Mouse (Mus musculus): ENCODE data around the gene Gdf7. TPM values are rescaled to one million over a fixed set of nuclear protein-coding genes. Genes with fewer than 3 reads are reported as not detected.

The Gdf7 gene
- total RNA-seq, 2 experiments from 2014 or later: not detected

DNA sequence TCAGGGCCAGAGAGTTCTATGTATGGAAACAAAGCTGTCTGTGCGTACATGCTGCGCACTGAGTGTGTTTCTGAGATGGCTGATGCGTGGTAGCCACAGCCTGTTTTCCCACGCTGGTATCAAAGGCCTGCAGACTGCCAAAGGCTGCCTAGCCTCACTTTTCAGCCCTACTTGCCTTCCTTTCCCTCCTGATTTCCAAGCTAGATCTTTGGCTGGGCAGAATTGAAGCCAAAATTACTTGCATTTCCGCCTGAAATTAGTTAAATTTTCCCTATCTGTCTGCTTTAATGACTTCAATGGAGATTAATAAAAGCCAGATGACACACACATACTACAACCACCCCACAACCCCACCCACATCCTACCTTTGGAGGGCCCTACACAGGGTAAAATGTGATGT is 1.2 kb downstream of the Gdf7 start:
- intact Hi-C loops (cut with DNase I): no loop called here
- no peak for DNase-seq

- intact Hi-C loops (cut with DNase I): no loop called here
- no peak for DNase-seq
These were observed 1.7 kb downstream of the Gdf7 start for GRCm38 (mm10) chr12:8300111-8300480.

- no peak for DNase-seq
- intact Hi-C loops (cut with DNase I): no loop called here
These were observed 2.3 kb downstream of the Gdf7 start for GRCm38 (mm10) chr12:8299143-8300110.

- intact Hi-C loops (cut with DNase I): no loop called here
- no peak for DNase-seq
These were observed 3.2 kb downstream of the Gdf7 start for GRCm38 (mm10) chr12:8298361-8299142.

DNA sequence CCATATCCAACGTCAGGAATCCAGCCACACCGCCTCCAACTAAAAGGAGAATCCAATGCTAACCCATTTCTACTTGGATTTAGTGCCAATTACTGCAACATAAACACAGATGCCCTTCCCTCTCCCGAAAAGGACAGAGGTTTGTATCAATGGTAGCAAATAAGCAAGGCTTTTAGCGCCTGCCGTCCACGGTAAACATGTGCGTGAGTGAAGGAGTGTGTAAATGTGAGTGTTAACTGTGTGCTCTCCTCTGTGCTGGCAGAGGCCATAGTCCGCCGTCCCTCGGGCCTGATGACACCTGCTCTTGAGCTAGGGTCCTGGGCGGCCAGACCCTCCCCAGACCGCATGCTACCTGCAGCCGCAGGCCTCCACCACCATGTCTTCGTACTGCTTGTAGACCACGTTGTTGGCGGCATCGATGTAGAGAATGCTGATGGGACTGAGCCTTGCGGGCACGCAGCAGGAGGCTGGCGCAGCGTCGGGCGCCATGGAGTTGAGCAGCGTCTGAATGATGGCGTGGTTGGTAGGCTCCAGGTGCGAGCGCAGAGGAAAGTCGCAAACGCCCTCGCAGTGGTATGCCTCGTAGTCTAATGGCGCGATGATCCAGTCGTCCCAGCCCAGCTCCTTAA is 4.1 kb downstream of the Gdf7 start:
- no peak for DNase-seq
- intact Hi-C loops (cut with DNase I): no loop called here

DNA sequence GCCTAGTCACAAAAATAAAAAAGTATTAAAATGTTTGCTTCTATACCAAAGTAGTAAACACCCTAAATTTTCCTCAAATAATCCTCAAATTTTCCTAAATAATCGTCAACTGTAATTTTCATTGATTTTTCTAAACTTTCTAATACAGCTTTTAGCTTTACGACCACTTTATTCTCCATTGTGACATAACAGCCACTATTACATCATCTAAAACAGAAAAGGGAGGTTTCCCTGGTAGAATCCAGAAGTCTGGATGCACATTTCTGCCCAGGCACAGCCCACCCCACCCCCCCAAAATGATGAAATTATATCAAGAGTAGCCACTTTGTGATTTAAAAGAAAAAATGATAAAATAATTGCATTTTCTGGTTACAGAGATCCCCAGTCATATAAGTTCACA is 5.6 kb downstream of the Gdf7 start:
- no peak for DNase-seq
- intact Hi-C loops (cut with DNase I): no loop called here

DNA sequence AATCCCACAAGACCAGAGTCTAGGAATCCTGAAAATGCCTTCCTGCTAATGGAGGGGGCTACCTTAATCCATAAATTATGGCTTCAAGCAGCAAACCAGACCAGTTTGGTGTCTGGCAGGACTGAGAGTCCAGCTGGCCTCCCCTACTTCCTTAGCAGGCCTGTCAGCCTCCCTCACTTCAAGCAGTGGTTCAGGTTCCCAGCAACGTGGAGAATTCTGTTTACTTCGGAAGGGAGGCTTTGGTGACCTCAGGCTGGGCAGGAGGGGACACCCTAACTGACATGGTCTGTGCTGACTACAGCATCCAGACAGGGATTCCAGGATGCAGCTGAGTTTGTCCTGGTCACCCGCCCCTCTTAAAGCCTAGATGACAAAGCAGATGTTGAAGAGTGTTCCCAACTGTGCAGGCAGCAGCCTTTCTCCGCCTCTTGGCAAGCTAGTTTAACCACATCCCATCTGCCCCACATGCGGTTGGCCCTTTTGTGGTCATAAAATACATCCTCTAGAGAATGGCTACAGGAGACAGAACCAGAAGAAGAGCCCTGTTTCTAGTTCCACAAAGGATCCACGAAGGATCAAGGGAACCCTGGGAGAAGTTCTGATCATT is 6.3 kb downstream of the Gdf7 start:
- intact Hi-C loops (cut with DNase I): no loop called here
- no peak for DNase-seq

DNA sequence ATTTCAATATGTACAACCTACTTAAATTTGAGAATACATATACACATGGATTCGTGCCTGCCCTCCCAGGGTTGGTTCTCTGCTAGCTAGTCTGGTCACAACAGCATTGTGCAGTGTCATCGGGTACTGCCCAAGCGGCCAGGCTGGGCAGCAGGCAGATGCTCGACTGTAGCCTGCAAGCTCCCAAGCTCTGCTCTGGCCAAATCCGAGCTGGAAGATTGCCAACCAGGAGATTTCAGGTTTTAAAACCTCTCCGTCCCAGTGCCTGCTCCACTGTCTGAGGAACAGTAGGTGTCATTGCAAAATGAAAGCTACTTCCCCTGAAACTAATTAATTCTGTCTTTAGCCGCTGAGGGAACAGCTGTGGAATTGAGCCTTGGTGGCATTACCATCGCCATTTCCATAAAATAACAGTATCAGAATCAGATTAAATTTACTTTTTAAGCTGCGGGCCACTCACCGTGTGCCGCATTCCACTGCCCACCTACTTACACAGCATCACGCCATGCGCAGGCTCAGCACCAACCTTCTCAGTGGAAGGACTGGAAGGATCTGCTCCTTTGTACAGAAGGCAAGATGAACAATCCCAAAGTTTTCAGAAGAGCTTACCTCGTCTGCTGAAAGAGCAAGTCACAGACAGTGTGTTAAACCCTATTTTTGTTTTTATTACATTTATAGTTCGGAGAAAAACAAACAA is 10.4 kb downstream of the Gdf7 start:
- intact Hi-C loops (cut with DNase I): no loop called here
- no peak for DNase-seq

GRCm38 (mm10) chr12:8289499-8289898 is 12.3 kb downstream of the Gdf7 start:
- intact Hi-C loops (cut with DNase I): no loop called here

GRCm38 (mm10) chr12:8289099-8289498 is 12.7 kb downstream of the Gdf7 start:
- DNase-seq: no peak
- intact Hi-C loops (cut with DNase I): no loop called here

More at GRCm38 (mm10) chr12:8289499-8289898, 12.3 kb downstream of the Gdf7 start:
- no peak for DNase-seq

GRCm38 (mm10) chr12:8287970-8288369 is 13.8 kb downstream of the Gdf7 start:
- intact Hi-C loops (cut with DNase I): no loop called here
- no peak for DNase-seq

GRCm38 (mm10) chr12:8281225-8282017 is 20.3 kb downstream of the Gdf7 start:
- intact Hi-C loops (cut with DNase I): no loop called here
- no peak for DNase-seq

DNA sequence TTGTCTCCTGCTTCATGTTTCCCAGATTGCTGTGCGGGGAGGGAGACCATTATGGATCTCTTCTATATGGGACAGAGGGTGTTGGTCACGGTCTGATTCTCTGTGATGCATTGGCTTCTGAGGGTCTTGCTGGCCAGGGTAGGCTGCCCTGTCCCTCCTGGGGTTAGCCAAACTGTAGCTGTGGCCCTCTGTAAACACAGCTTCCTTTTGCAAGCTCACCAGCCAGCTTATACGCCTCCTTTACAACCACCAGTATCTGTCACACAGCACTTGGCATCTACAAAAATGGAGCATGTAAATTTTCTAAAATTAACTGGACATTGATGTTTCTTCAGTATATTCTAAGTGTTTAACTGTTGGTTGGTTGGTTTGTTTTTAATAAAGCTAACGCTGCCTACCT is 26.3 kb downstream of the Gdf7 start:
- no peak for DNase-seq
- intact Hi-C loops (cut with DNase I): no loop called here

DNA sequence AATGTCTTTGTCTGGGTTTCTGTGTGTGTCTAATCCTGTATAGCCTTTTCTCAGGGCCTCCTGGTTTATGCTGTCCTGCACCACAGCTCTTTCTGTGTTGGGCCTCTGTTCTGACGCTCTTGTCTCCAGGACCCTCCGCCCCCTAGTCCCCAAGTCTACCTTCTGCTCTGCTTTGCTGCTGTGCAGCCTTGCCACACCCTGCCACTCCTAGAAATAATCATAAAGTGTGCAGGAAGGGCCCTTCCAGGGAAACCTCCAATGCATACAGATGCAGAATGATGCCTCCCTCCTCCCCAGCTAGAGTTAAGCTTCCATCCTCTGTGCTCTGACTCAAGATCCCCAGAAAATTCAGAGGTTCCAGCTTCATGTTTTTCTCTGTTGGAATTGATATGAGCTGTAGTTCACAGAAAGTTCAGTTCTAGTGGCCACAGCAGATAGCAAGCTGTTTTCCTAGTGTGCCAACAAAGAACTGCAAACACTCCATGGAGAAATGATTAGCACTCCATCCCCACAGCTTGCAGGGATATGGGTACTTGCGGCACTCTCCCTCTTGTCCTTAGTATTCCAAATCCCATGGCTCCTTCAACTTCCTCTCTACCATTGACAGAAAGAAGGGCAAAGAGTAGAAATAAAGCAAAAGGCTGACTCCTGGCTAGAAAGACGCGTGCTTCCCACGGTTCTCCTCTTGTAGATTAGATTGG is 28.1 kb downstream of the Gdf7 start:
- DNase-seq: no peak
- intact Hi-C loops (cut with DNase I): no loop called here

GRCm38 (mm10) chr12:8271405-8271804 is 30.3 kb downstream of the Gdf7 start:
- intact Hi-C loops (cut with DNase I): no loop called here
- no peak for DNase-seq

- intact Hi-C loops (cut with DNase I): no loop called here
- DNase-seq: no peak
These were observed 32.1 kb downstream of the Gdf7 start for GRCm38 (mm10) chr12:8269627-8270026.

DNA sequence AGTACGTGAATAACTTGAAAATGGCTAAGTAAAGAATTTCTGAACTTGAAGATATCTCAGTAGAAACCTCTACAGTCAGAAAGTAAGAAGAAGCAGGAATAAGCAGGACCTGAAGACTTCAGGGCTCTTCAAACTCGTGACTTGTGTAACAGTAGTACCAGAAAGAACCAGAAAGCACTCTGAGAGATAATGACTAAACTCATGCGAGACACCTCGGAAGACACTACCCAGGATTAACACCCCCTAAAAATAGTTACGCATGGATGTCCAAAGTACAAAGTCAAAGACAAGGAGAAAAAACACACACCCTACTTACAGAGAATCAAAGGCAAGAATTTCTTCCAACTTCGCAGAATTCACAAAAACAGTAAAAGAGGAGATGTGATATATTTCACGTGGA is 35.4 kb downstream of the Gdf7 start:
- no peak for DNase-seq
- intact Hi-C loops (cut with DNase I): no loop called here

- intact Hi-C loops (cut with DNase I): no loop called here
- DNase-seq: no peak
These were observed 41.5 kb downstream of the Gdf7 start for GRCm38 (mm10) chr12:8260297-8260696.
